Mouse (Mus musculus) heart, postnatal 0 days (tissue): ENCODE results near the gene Tmc6. TPM values are rescaled to one million over a fixed set of nuclear protein-coding genes. Genes with fewer than 3 reads are reported as not detected.
A peak's percentile ranks its signal among the peaks of the same experiment; 100 is the strongest.

ENCODE experiments used
- ATAC-seq: fragments of 200-750 bp; cut with Nextera tagmentation; 2 replicates; pipeline ENCODE4 v1.8.0; 2017; ENCODE audit warnings: low read depth, moderate number of reproducible peaks, moderate library complexity; ENCODE audit not compliant: insufficient read depth
- DNase-seq: peaks from one replicate; pipeline ENCODE4 v3.0.0-alpha.2; 2016; ENCODE audit warnings: low spot score
- H3K27ac ChIP-seq: fragments of 300-500 bp; sonication (generic); 2 replicates; pipeline ENCODE4 v1.5.1; 2014; ENCODE audit warnings: low read depth, mild to moderate bottlenecking
- H3K27me3 ChIP-seq: fragments of 300-500 bp; sonication (generic); 2 replicates; pipeline ENCODE4 v1.6.1; 2014; ENCODE audit warnings: low read length, mixed read lengths; ENCODE audit not compliant: control insufficient read depth, insufficient read depth
- H3K36me3 ChIP-seq: fragments of 300-500 bp; sonication (generic); replicated peaks from 2 replicates; pipeline ENCODE4 v1.6.1; 2014; ENCODE audit warnings: low read length, mixed read lengths; ENCODE audit not compliant: control insufficient read depth, insufficient read depth
- H3K4me1 ChIP-seq: fragments of 300-500 bp; sonication (generic); 2 replicates; pipeline ENCODE4 v1.6.1; 2014; ENCODE audit warnings: antibody characterized with exemption; ENCODE audit not compliant: control insufficient read depth, insufficient read depth
- H3K4me2 ChIP-seq: fragments of 300-500 bp; sonication (generic); 2 replicates; pipeline ENCODE4 v1.6.1; 2014; ENCODE audit warnings: low read depth, mild to moderate bottlenecking, low read length, moderate library complexity
- H3K4me3 ChIP-seq: fragments of 300-500 bp; sonication (generic); 2 replicates; pipeline ENCODE4 v1.5.1; 2014; ENCODE audit warnings: low read depth, low read length
- H3K9ac ChIP-seq: fragments of 300-500 bp; sonication (generic); replicated peaks from 2 replicates; pipeline ENCODE4 v1.6.1; 2014; ENCODE audit warnings: low read depth, low read length, mixed read lengths
- H3K9me3 ChIP-seq: fragments of 300-500 bp; sonication (generic); replicated peaks from 2 replicates; pipeline ENCODE4 v1.6.1; 2016; ENCODE audit warnings: low read length; ENCODE audit not compliant: control insufficient read depth
- CTCF ChIP-seq: IDR thresholded peaks from 2 replicates; pipeline ENCODE4 v1.5.1; 2016; ENCODE audit warnings: antibody characterized with exemption, control low read depth, low read depth
- EP300 ChIP-seq: IDR thresholded peaks from 2 replicates; pipeline ENCODE4 v1.6.1; 2016; ENCODE audit warnings: antibody characterized with exemption, low read depth
- WGBS: fragments of 180-500 bp; shearing (Covaris S2); extraction: QIAGEN DNeasy Blood & Tissue Kit; methylation state at CpG from one replicate; pipeline ENCODE4 v1.1.7; 2014; 5-methylcytosine and 5-hydroxymethylcytosine counted together
- polyA plus RNA-seq: library from polyadenylated mRNA; unstranded; fragments of >200 nt; fragmentation: Nextera tagmentation; extraction: Ambion mirVana; gene quantifications from 2 replicates; pipeline ENCODE4 v1.2.1, GENCODE M21; 2015
- total RNA-seq: library from RNA; depleted of rRNA; stranded (reverse); fragments of >200 nt; gene quantifications from 2 replicates; pipeline ENCODE4 v1.2.3, GENCODE M21; 2014; ENCODE audit warnings: low replicate concordance

The Tmc6 gene
- total and polyA plus RNA-seq, 2 experiments from 2014 or later, result 20.4 to 31.8 TPM

DNA sequence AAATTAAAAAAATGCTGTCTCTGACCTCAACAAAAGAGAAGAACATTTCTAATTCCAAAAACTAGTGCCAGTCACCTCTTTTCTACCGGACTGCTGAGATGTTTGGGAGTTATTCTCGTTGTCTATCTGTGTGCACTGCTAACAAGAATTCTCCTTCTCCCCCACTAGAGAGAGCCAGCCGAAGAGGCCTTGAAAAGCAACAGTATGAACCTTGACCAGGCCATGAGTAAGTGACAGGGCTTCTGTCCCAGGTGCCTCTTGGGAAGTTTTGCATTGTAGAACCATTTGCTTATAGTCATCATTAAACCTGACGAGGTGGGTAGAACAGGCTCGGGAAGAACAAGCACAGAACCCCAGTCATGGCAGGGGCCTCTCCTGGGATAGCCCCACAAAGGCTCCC is 43.9 kb downstream of the Tmc6 start:
- Histone ChIP-seq H3K4me2 (no peak overlapping the region), H3K4me3 (no peak overlapping the region), H3K36me3 (peaks cover 86% of the 10 kb centered on the region), H3K9me3 (no peaks in the 10 kb centered on the region), H3K9ac (no peak overlapping the region), H3K27me3 (no peaks in the 10 kb centered on the region), H3K4me1 (no peaks in the 10 kb centered on the region), H3K27ac (no peak overlapping the region)
- TF ChIP-seq EP300 (no peak), CTCF (no peak)
- ATAC-seq (no peak), DNase-seq (no peak)
- 89% methylated on average over 5 of the region's 5 CpGs for WGBS

DNA sequence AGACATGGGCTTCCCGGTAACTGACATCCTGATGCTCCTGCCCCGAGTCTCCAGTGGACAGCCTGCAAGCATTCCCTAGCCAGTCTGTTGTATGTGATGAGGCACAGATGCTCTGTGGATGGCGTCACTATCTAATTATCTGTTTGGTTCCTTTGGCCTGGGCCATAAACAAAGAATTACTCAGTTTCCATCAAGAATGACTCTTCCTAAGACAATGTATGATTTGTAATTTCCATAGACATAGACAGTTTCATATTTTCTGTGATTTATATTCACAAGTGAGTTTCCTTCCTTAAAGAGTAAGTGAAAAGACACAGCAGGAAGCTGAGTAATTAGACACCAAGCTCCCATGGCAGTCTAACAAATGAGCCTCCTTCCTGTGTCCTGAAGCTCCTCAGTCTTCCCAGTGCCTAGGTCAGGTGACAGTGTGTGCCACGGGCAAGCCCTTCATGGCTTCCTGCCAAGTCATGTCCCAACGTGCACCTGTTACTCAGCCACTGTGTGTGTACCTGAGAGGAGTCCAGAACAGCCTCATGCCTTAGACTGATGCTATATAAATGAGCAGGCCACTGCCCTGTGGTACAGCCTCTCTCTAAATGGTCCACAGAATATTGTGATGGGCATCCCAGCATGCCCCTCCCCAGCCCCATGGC is 45.8 kb downstream of the Tmc6 start:
- Histone ChIP-seq H3K4me3 (no peak overlapping the region), H3K27me3 (no peaks in the 10 kb centered on the region), H3K9ac (no peak overlapping the region), H3K36me3 (peaks cover 73% of the 10 kb centered on the region), H3K4me1 (no peaks in the 10 kb centered on the region), H3K4me2 (no peak overlapping the region), H3K9me3 (no peaks in the 10 kb centered on the region), H3K27ac (no peak overlapping the region)
- ATAC-seq (no peak), DNase-seq (no peak)
- 57% methylated on average over 5 of the region's 5 CpGs for WGBS
- TF ChIP-seq CTCF, result no peak
- no peak for TF ChIP-seq EP300

DNA sequence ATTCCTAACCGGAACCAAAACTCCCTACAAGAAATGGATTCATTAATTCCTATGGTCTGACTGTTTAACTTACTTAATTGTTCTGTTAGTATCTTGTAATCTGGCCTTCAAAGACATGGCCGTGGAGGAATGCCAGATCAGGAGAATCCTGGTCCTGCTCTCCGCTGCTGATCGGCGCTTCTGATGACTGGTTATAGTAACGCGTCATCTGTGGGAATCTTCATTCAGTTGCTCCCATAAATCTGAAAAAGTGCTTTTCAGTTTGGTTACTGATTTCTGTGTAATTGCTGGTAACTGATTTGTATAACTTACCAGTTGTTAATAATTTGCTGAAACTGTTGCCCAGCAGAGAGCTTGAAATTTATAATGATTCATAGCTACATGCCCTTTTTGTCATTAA is 50.5 kb downstream of the Tmc6 start:
- no peak overlapping the region for H3K9ac ChIP-seq
- H3K36me3 ChIP-seq, result peaks cover 30% of the 10 kb centered on the region
- no peak overlapping the region for H3K4me3 ChIP-seq
- H3K4me2 ChIP-seq, result no peak overlapping the region
- H3K27ac ChIP-seq, result no peak overlapping the region
- peaks cover 26% of the 10 kb centered on the region for H3K4me1 ChIP-seq
- H3K27me3 ChIP-seq, result no peaks in the 10 kb centered on the region
- H3K9me3 ChIP-seq, result no peaks in the 10 kb centered on the region
- DNase-seq (no peak), ATAC-seq (no peak)
- TF ChIP-seq EP300, result no peak
- TF ChIP-seq CTCF, result no peak
- WGBS, result 80% methylated on average over 7 of the region's 7 CpGs

DNA sequence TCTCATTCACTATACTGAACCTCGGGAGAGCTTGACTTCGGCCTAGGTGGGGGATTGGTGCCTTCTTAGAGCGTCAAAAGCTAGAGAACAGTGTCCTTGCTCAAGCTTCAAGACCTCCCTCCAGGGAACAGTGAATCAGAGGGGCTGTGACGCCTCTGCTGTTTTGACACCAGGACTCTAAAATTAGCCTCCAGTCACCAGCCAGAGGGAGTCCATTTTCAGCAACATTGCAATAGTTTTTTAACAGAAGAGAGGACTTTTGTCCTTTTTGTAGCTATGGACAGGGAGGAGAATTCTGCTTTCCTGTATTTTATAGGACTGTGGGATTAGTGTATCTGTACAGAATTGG is 51.5 kb downstream of the Tmc6 start:
- peaks cover 20% of the 10 kb centered on the region for H3K36me3 ChIP-seq
- DNase-seq (no peak), ATAC-seq (no peak)
- H3K4me1 ChIP-seq, result peaks cover 26% of the 10 kb centered on the region
- no peak overlapping the region for H3K4me3 ChIP-seq
- H3K9me3 ChIP-seq, result no peaks in the 10 kb centered on the region
- no peak overlapping the region for H3K27ac ChIP-seq
- no peak overlapping the region for H3K4me2 ChIP-seq
- no peaks in the 10 kb centered on the region for H3K27me3 ChIP-seq
- TF ChIP-seq CTCF (no peak), EP300 (no peak)
- 36% methylated on average over 4 of the region's 4 CpGs for WGBS
- H3K9ac ChIP-seq, result no peak overlapping the region

DNA sequence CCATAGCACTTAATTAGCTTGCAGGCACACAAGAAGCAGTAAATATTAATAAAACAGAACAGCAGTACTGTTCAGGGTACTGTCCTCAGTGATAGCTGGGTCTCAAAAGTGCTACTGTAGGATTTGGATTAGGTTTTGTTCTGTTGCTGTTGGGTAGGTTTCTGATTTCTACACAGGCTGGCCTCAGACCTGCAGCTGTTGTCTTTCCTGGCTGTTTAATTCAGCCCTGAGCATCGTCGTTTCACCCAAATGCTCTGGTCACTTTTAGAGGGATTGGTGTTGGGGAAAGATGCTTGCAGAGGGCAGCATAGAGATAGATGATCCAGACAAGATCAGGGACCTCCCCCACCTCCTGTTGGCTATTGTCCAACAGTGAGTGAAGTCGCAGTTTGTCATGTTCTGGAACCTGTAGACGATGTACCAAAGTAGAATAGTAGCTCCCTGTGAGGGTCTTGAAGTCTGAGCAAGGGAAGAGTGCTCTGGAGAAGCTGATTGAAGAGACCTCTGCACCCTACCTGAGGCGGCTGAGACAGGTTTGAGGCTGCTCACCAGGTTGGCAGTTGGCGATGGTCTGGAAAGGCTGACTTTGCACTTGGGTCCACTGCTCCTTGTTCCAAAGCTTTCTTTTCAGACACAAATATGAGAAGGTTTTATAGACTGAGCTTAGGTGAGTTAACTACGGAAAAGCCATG is 52.1 kb downstream of the Tmc6 start:
- no peaks in the 10 kb centered on the region for H3K27me3 ChIP-seq
- H3K36me3 ChIP-seq, result peaks cover 17% of the 10 kb centered on the region
- peaks cover 26% of the 10 kb centered on the region for H3K4me1 ChIP-seq
- WGBS, result 65% methylated on average over 7 of the region's 7 CpGs
- peak overlapping the region; percentile 66; the same call in 1 of the 2 replicates for H3K27ac ChIP-seq
- TF ChIP-seq EP300, result no peak
- no peak for TF ChIP-seq CTCF
- no peaks in the 10 kb centered on the region for H3K9me3 ChIP-seq
- no peak overlapping the region for H3K4me3 ChIP-seq
- ATAC-seq, result no peak
- H3K4me2 ChIP-seq, result no peak overlapping the region
- H3K9ac ChIP-seq, result no peak overlapping the region
- DNase-seq, result no peak

DNA sequence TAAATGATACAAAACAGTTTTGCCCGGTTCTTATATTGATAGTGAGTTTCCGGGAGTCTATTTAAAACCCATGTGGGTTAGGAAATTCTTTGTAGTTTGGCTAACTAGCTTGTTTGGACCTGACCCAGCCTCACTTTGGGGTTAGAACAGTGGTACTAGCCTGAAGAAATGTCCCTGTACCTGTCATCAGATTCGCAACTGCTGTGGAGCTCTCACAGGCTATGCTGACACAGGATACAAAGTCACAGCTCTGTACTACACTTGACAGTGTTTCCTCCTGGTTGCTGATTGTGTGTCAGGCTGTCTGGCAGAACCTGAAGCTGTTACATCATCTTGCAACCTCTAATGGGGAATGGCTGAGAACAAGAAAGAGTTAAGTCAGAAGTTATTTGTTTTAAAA is 52.7 kb downstream of the Tmc6 start:
- ATAC-seq (peak; percentile 69; the same call in 1 of the 2 replicates), DNase-seq (peak; percentile 56)
- Histone ChIP-seq H3K9ac (no peak overlapping the region), H3K27ac (peak overlapping the region; percentile 66), H3K4me3 (no peak overlapping the region), H3K27me3 (no peaks in the 10 kb centered on the region), H3K36me3 (peaks cover 12% of the 10 kb centered on the region; the same call in 1 of the 2 replicates), H3K9me3 (no peaks in the 10 kb centered on the region), H3K4me1 (peaks cover 26% of the 10 kb centered on the region), H3K4me2 (no peak overlapping the region)
- 31% methylated on average over 3 of the region's 3 CpGs for WGBS
- TF ChIP-seq EP300 (no peak), CTCF (no peak)
